Mouse (Mus musculus) spleen, adult 2 months (tissue): Measurements from ENCODE around the gene Smu1. TPM values are rescaled to one million over a fixed set of nuclear protein-coding genes. Genes with fewer than 3 reads are reported as not detected.

ENCODE experiments used
- DNase-seq, 2 experiments: peaks; one replicate each; pipeline versions ENCODE4 v3.0.0 to v3.0.0-alpha.2; 2012 to 2021; ENCODE audit warnings: low spot score in 2 of 2, low read depth in 1 of 2
- H3K27ac ChIP-seq: fragments of 200-500 bp; 2 replicates; pipeline ENCODE4 v1.5.1; 2012; ENCODE audit warnings: low read length, inconsistent platforms; ENCODE audit not compliant: insufficient read depth
- H3K27me3 ChIP-seq: fragments of 200-500 bp; 2 replicates; pipeline ENCODE4 v1.6.1; 2012; ENCODE audit warnings: mild to moderate bottlenecking, moderate library complexity, low read length, inconsistent platforms; ENCODE audit not compliant: control insufficient read depth, insufficient read depth
- H3K36me3 ChIP-seq: fragments of 200-500 bp; 2 replicates; pipeline ENCODE4 v1.6.1; 2012; ENCODE audit warnings: mild to moderate bottlenecking, low read length, inconsistent platforms; ENCODE audit not compliant: control insufficient read depth, insufficient read depth
- H3K4me1 ChIP-seq: fragments of 200-500 bp; 2 replicates; pipeline ENCODE4 v1.6.1; 2011; ENCODE audit warnings: inconsistent platforms; ENCODE audit not compliant: control insufficient read depth, insufficient read depth, insufficient read length
- H3K4me3 ChIP-seq: fragments of 200-500 bp; 2 replicates; pipeline ENCODE4 v1.5.1; 2011; ENCODE audit warnings: mild to moderate bottlenecking, inconsistent platforms; ENCODE audit not compliant: insufficient read depth, insufficient read length; ENCODE audit errors: extremely low read depth
- CTCF ChIP-seq: fragments of 200-500 bp; IDR thresholded peaks from 2 replicates; pipeline ENCODE4 v1.5.1; 2011; ENCODE audit warnings: mild to moderate bottlenecking, inconsistent platforms; ENCODE audit not compliant: insufficient read depth, insufficient read length, insufficient replicate concordance; ENCODE audit errors: extremely low read depth
- POLR2A ChIP-seq: fragments of 200-500 bp; IDR thresholded peaks from 2 replicates; pipeline ENCODE4 v1.6.1; 2011; ENCODE audit warnings: low read depth, low read length, inconsistent platforms
- WGBS: fragments of 180-500 bp; shearing (Covaris S2); methylation state at CpG from one replicate; pipeline ENCODE4 v1.1.7; 2018; 5-methylcytosine and 5-hydroxymethylcytosine counted together
- polyA plus RNA-seq: library from polyadenylated mRNA; depleted of rRNA; stranded (reverse); fragments of >200 nt; gene quantifications from 2 replicates; pipeline ENCODE4 v1.2.3, GENCODE M21; 2012

Smu1 gene
- polyA plus RNA-seq, 1 experiment: 11.8 TPM

DNA sequence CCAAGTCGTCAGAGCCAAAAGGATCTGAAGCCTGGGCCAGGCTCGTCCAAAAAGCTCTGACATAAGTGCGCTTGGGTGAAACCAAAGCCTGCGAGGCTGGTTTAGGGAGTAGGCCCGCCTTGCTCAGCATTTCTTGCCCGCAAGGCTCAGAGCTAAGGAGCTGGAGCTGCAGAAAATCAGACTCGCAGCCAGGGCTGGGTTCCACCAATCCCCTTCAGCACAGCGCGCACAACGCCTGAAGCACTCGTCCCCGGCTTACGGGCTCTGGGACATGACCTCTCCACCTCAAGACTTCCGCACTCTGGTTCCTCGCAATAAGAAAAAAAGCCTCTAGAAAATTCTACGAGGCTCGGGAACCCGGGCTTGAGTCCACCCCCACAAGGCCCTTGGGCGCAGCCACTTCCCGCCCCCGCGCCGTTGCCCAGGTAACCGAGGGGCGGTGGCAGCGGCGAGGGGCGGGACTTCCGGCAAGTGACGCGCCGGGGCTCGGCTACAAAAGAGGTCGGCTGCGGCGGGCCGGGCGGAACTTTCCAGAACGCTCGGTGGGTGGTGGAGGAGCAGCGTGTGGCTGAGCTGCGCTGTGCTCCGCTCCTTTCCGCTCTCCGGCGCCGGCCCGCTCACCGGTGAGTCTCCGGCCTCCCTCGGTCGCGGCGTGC, 35.6 kb downstream of the Smu1 start, which contains the start of gene Dnaja1:
Gene Dnaja1 (plus strand): TSS at position 140 of the 656 bp plus-strand sequence.
- Histone ChIP-seq H3K36me3 (peaks cover 13% of the 10 kb centered on the region), H3K27me3 (no peaks in the 10 kb centered on the region), H3K4me1 (peaks cover 2% of the 10 kb centered on the region), H3K4me3 (peak within 1 kb of the TSS; percentile 82), H3K27ac (peak within 1 kb of the TSS; percentile 98)
- TF ChIP-seq CTCF (no peak), POLR2A (peak; percentile 96)
- peak; percentile 92 to 98 for DNase-seq
- WGBS: 1% methylated on average over 48 of the region's 54 CpGs

DNA sequence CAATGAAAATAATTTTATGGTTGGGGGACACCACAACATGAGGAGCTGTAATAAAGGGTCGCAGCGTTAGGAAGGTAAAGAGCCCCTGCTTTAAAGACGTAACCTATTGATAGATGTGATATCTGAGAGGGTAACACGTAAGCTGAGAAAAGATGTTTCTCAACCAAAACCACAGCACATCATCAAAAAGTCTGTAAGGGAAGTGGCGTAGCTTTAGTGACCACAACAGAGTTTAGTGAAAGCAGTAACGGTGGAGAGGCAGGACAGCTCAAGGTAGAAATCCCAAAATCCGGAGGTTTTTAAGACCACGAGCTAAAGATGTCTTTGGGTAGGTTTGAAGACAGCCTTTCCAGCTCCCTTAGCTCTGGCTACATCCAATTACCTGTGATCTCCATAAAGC, 36.8 kb downstream of the Smu1 start:
- H3K27ac ChIP-seq: peak overlapping the region; percentile 61; the same call in 1 of the 2 replicates
- DNase-seq: peak in 1 of 2 experiments; percentile 63
- H3K36me3 ChIP-seq: peaks cover 6% of the 10 kb centered on the region
- no peak for TF ChIP-seq CTCF
- no peaks in the 10 kb centered on the region for H3K27me3 ChIP-seq
- peaks cover 2% of the 10 kb centered on the region for H3K4me1 ChIP-seq
- 43% methylated on average over 8 of the region's 8 CpGs for WGBS
- H3K4me3 ChIP-seq: no peak overlapping the region

DNA sequence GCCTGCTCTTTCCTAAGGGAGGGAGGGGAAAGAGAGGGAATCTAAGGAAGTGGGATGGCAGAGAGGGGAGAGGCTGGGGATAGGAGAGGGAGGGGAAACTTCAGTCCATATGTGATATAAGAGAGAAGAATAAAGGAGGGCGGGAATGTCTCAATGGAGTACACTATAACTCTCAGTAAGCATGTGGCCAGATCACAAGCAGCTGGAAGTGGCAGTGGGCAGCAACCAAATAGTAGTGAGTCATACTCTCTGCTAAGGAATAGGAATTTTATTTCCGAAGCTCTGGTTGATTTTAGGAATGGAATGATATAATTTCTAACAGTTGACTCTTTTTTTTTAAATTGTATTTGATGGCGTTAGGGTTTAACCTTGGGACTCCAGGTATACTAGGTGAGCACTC, 40.6 kb downstream of the Smu1 start:
- Histone ChIP-seq H3K36me3 (no peaks in the 10 kb centered on the region), H3K4me3 (no peak overlapping the region), H3K27ac (no peak overlapping the region), H3K4me1 (no peaks in the 10 kb centered on the region; the same call in 1 of the 2 replicates), H3K27me3 (no peaks in the 10 kb centered on the region)
- 96% methylated on average over 3 of the region's 3 CpGs for whole genome bisulfite sequencing
- TF ChIP-seq POLR2A (no peak), CTCF (no peak)
- no peak for DNase-seq

DNA sequence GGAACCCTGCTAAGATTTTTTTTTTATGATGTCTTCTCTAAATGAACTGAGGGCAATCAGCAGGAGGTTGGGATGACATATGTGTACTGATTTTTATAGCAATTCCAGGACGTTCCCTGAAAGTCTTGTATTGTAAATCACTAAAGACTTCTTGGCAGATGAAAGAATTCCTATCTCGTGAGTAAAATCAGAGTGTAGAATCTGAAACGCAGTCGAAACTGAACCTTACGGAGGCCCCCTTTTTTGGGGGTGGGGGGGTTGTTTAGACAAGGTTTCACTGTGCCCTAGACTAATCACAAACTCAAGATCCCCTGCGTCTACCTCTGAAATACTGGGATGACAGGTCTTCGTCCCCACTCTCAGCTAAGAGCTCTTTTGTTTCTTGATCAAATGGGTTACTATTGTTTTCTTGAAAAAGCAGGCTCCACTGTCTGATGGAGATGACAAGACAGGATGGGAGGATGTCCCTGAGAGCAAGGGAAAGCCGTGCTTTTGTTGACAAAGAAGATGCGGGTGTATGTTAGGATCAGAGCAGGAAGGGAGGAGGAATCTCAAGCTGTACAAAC, 53.9 kb downstream of the Smu1 start:
- Histone ChIP-seq H3K4me3 (no peak overlapping the region; the same call in 1 of the 2 replicates), H3K4me1 (no peaks in the 10 kb centered on the region), H3K36me3 (no peaks in the 10 kb centered on the region), H3K27me3 (no peaks in the 10 kb centered on the region), H3K27ac (peak overlapping the region; percentile 100)
- no peak for TF ChIP-seq POLR2A
- TF ChIP-seq CTCF: no peak
- DNase-seq: no peak
- WGBS: 42% methylated on average over 9 of the region's 9 CpGs

DNA sequence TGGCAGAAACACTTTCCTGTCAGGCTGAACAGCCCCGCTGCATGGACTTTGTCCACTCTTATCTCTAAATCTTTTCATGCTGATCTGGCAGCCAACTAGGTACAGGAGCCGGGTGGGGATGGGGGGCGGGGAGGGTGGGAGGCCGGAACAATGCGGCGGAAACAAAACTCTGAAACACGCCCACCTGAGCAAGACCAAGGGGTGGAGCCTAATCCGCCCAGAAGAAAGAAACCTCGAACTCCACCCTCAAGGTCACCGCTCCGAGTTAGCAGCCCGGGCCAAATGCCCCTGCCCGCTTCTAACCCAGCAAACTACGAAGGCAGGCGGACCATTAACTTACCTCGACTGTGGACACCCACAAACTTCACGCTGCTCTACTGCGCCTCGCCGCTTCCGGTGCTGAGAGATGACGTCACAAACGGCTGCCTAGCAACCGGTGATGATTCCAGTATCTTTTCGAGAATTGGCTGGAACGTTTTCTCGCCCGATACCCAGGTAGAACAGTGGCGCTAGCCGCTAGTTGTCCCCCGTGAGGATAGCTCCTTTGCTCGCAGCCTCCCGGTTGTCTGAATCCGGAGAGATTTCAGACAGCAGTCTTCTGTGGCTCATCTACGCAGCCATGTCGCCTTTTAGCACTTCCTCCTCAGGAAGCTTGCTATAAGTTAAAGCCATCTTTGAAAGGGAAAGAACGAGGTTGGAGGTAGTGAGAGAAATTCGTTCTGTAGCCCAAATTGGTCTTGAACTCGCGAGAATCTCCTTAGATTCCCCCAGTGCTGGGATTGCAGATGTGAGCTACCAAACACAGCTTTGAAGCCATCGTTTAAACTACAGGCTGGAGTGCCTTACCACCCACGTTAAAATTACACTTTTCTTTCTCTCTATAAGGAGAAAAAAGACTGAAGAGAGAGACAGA, 54.7 kb downstream of the Smu1 start, which contains the start of gene Aptx:
Gene Aptx (minus strand): TSS at position 398 of the 913 bp plus-strand sequence.
- no peaks in the 10 kb centered on the region for H3K27me3 ChIP-seq
- no peaks in the 10 kb centered on the region for H3K4me1 ChIP-seq
- under 1% methylated on average over 42 of the region's 42 CpGs for WGBS
- peak within 1 kb of the TSS; percentile 100 for H3K27ac ChIP-seq
- TF ChIP-seq POLR2A (peak; percentile 73), CTCF (peak; percentile 17; the same call in 1 of the 2 replicates)
- peak; percentile 93 to 94 for DNase-seq
- peak within 1 kb of the TSS; percentile 95 for H3K4me3 ChIP-seq
- no peaks in the 10 kb centered on the region for H3K36me3 ChIP-seq

DNA sequence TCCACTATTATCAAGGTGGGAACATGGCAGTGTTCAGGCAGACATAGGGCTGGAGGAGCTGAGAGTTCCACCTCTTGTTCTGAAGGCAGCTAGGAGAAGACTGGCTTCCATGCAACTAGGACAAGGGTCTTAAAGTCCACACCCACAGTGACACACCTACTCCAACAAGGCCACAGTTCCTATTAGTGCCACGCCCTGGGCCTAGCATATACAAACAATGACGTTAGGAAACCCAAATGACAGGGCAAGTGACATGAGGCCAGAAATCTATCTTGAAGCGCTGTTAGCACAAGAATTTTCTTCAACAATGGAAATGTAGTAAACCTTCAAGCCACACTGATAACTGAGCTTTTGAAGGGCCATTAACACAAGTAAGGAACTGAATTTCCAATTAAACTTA, 55.9 kb downstream of the Smu1 start:
- no peaks in the 10 kb centered on the region for H3K27me3 ChIP-seq
- 0 out of 2 replicates have a peak, but pooled peaks cover 1% of the 10 kb centered on the region for H3K36me3 ChIP-seq
- H3K27ac ChIP-seq: no peak overlapping the region
- H3K4me1 ChIP-seq: no peaks in the 10 kb centered on the region
- 89% methylated on average over 3 of the region's 3 CpGs for WGBS
- no peak for DNase-seq
- TF ChIP-seq POLR2A (no peak), CTCF (no peak)
- H3K4me3 ChIP-seq: no peak overlapping the region

DNA sequence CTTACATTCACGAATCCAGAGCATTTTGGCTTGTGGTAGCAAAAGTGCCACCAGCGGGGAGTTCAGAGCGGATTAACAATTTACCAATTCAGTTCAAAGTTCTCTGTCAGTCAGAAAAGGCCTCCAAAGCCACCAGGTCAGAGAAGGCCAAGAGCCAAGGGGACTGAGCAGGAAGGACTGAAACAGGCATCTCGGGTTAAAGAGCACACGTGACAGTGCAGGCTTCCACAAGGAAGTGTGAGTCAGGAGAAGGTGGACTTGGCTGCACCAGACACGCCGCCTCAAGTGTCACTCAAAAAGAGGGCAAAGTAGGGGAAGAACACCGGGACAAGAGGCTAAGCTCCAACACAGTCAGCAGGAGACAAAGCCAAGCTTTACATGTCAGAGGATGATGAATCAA, 57.5 kb downstream of the Smu1 start:
- WGBS: 90% methylated on average over 8 of the region's 8 CpGs
- H3K27me3 ChIP-seq: no peaks in the 10 kb centered on the region
- no peak overlapping the region for H3K4me3 ChIP-seq
- H3K4me1 ChIP-seq: no peaks in the 10 kb centered on the region
- H3K27ac ChIP-seq: no peak overlapping the region
- peaks cover 7% of the 10 kb centered on the region for H3K36me3 ChIP-seq
- DNase-seq: no peak
- no peak for TF ChIP-seq CTCF
- TF ChIP-seq POLR2A: no peak
